Mouse (Mus musculus) liver, adult 2 months (tissue): Measurements from ENCODE around the gene Zscan10.

Experiments used
- CTCF ChIP-seq: fragments of 200-500 bp; IDR thresholded peaks from 2 replicates; pipeline ENCODE4 v1.5.1; 2011; ENCODE audit warnings: low read depth, low read length, control low read depth
- POLR2A ChIP-seq: fragments of 200-500 bp; IDR thresholded peaks from 2 replicates; pipeline ENCODE4 v1.6.1; 2011; ENCODE audit warnings: low read length, control low read depth; ENCODE audit not compliant: insufficient read depth; ENCODE audit errors: extremely low read depth

DNA sequence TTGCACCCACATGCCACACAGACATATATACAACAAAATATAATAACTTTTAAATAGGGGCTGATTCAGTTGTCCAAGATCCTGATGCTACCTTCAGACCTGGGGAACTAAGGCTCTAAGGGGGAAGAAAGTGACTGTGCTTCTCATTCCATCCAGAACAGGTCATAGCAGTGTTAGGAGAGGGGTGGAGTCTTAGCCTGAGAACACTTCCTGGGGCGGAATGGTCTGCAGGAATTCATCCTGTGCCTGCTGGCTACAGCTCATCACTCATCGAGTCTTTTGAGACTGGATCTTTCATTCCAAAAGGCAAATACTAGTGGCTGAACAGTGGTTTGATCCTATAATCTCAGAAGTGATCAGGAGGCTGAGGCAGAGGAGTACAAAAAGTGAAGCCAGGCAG lies 13.4 kb upstream of the Zscan10 start:
- TF ChIP-seq POLR2A = no peak
- TF ChIP-seq CTCF = no peak
